15 mouse cellular contexts compared by ENCODE assay signal in genomic region chr5:74387143-74387886, GRCm38 (mm10).
A peak's percentile ranks its signal among the peaks of the same experiment; 100 is the strongest.
DNase-seq lines count a peak whose midpoint lies in the region; ATAC-seq and TF ChIP-seq lines count a peak whose summit lies in the region.
"Had no signal": no experiment of that assay in that cellular context is flagged by ENCODE, and none has a peak within 500 bp of the region (broad histone marks: within the 10 kb centered on the region; RNA-seq: fewer than 3 reads in every experiment).

No protein-coding gene starts in this region.

- no peaks in the 10 kb centered on the region for H3K36me3 ChIP-seq in embryonic facial prominence, embryonic 12.5 days
- H3K36me3 ChIP-seq in heart, embryonic 11.5 days (ENCODE audit: control insufficient read depth, insufficient read depth, low read length) = no peaks in the 10 kb centered on the region
- H3K36me3 ChIP-seq in intestine, embryonic 16.5 days (ENCODE audit: control insufficient read depth, insufficient read depth, low read length) = no peaks in the 10 kb centered on the region
- H3K36me3 ChIP-seq in hindbrain, postnatal 0 days (ENCODE audit: insufficient read depth, low read length) = no peaks in the 10 kb centered on the region
- H3K36me3 ChIP-seq: midbrain, embryonic 15.5 days had no signal

- no peaks in the 10 kb centered on the region for H3K27me3 ChIP-seq in embryonic facial prominence, embryonic 12.5 days
- no peaks in the 10 kb centered on the region for H3K27me3 ChIP-seq in heart, embryonic 11.5 days (ENCODE audit: control insufficient read depth, insufficient read depth, low read length)
- H3K27me3 ChIP-seq in intestine, embryonic 16.5 days (replicated peaks; ENCODE audit: control insufficient read depth, insufficient read depth, low read length) = no peaks in the 10 kb centered on the region
- H3K27me3 ChIP-seq in hindbrain, postnatal 0 days (ENCODE audit: insufficient read depth, low read length) = no peaks in the 10 kb centered on the region
- H3K27me3 ChIP-seq: midbrain, embryonic 15.5 days had no signal

- DNase-seq in ZHBTc4 (ENCODE audit: low read depth, low spot score) = peak; percentile 10
- DNase-seq in hindbrain, postnatal 0 days (ENCODE audit: low spot score) = no peak
- DNase-seq in left cerebral cortex, adult 9 months (ENCODE audit: low spot score in 2 of 2) = no peak
- no peak for DNase-seq in spleen, postnatal 4 days (ENCODE audit: low spot score in 2 of 2)
- no peak for DNase-seq in urinary bladder, postnatal 4 days (ENCODE audit: low spot score in 2 of 2)
- DNase-seq: cerebellum, adult 11 months; kidney, adult 11 months; kidney, postnatal 25 days; right cerebral cortex, postnatal 4 days had no signal

- H3K4me3 ChIP-seq in embryonic facial prominence, embryonic 12.5 days = no peak overlapping the region
- H3K4me3 ChIP-seq in heart, embryonic 11.5 days (ENCODE audit: low read depth, low read length) = no peak overlapping the region
- H3K4me3 ChIP-seq in intestine, embryonic 16.5 days (ENCODE audit: low read length) = no peak overlapping the region
- H3K4me3 ChIP-seq in hindbrain, postnatal 0 days (ENCODE audit: low read length) = no peak overlapping the region
- H3K4me3 ChIP-seq: erythroblast, embryonic 14.5 days; midbrain, embryonic 15.5 days had no signal

- H3K9ac ChIP-seq in embryonic facial prominence, embryonic 12.5 days = no peak overlapping the region
- H3K9ac ChIP-seq in heart, embryonic 11.5 days (ENCODE audit: low read depth, low read length) = no peak overlapping the region
- no peak overlapping the region for H3K9ac ChIP-seq in intestine, embryonic 16.5 days (ENCODE audit: low read depth, low read length)
- H3K9ac ChIP-seq in hindbrain, postnatal 0 days (replicated peaks; ENCODE audit: low read length) = no peak overlapping the region
- H3K9ac ChIP-seq: midbrain, embryonic 15.5 days had no signal

- H3K4me2 ChIP-seq in embryonic facial prominence, embryonic 12.5 days (replicated peaks) = no peak overlapping the region
- no peak overlapping the region for H3K4me2 ChIP-seq in heart, embryonic 11.5 days
- no peak overlapping the region for H3K4me2 ChIP-seq in intestine, embryonic 16.5 days (ENCODE audit: low read depth, low read length)
- H3K4me2 ChIP-seq in hindbrain, postnatal 0 days (ENCODE audit: low read depth, low read length) = no peak overlapping the region
- H3K4me2 ChIP-seq: midbrain, embryonic 15.5 days had no signal

- H3K9me3 ChIP-seq in embryonic facial prominence, embryonic 12.5 days = no peaks in the 10 kb centered on the region
- no peaks in the 10 kb centered on the region for H3K9me3 ChIP-seq in heart, embryonic 11.5 days (replicated peaks; ENCODE audit: control insufficient read depth, low read length)
- H3K9me3 ChIP-seq in intestine, embryonic 16.5 days (ENCODE audit: control insufficient read depth, low read length) = no peaks in the 10 kb centered on the region
- H3K9me3 ChIP-seq in hindbrain, postnatal 0 days (ENCODE audit: low read length) = no peaks in the 10 kb centered on the region
- H3K9me3 ChIP-seq: midbrain, embryonic 15.5 days had no signal

- 22% methylated on average over 1 of the region's 1 CpGs for WGBS in embryonic facial prominence, embryonic 12.5 days
- 44% methylated on average over 1 of the region's 1 CpGs for WGBS in heart, embryonic 11.5 days (ENCODE audit: insufficient replicate concordance)
- 27% methylated on average over 1 of the region's 1 CpGs for WGBS in intestine, embryonic 16.5 days
- WGBS in hindbrain, postnatal 0 days = 55% methylated on average over 1 of the region's 1 CpGs

- peaks cover 41% of the 10 kb centered on the region for H3K4me1 ChIP-seq in embryonic facial prominence, embryonic 12.5 days
- peaks cover 13% of the 10 kb centered on the region for H3K4me1 ChIP-seq in heart, embryonic 11.5 days (ENCODE audit: control insufficient read depth, insufficient read depth, low read length)
- H3K4me1 ChIP-seq in intestine, embryonic 16.5 days (ENCODE audit: control insufficient read depth, insufficient read depth, low read length) = peaks cover 18% of the 10 kb centered on the region
- peaks cover 4% of the 10 kb centered on the region; the same call in 1 of the 2 replicates for H3K4me1 ChIP-seq in hindbrain, postnatal 0 days (ENCODE audit: insufficient read depth, low read length)
- H3K4me1 ChIP-seq: midbrain, embryonic 15.5 days had no signal

- H3K27ac ChIP-seq in embryonic facial prominence, embryonic 12.5 days = peak overlapping the region; percentile 80
- H3K27ac ChIP-seq in heart, embryonic 11.5 days (ENCODE audit: low read depth, low read length) = peak overlapping the region; percentile 76
- H3K27ac ChIP-seq in intestine, embryonic 16.5 days (ENCODE audit: low read length) = peak overlapping the region; percentile 54
- no peak overlapping the region for H3K27ac ChIP-seq in hindbrain, postnatal 0 days
- H3K27ac ChIP-seq: midbrain, embryonic 15.5 days had no signal

- ATAC-seq in embryonic facial prominence, embryonic 12.5 days (ENCODE audit: insufficient number of reproducible peaks, insufficient read depth, low FRiP score, low TSS enrichment) = peak; percentile 35; the same call in 1 of the 2 replicates
- ATAC-seq in heart, embryonic 11.5 days (replicated peaks; ENCODE audit: insufficient number of reproducible peaks, low FRiP score, low TSS enrichment) = no peak
- peak; percentile 91 for ATAC-seq in intestine, embryonic 16.5 days
- no peak for ATAC-seq in hindbrain, postnatal 0 days
- ATAC-seq: activated CD4-positive, CD25-positive, alpha-beta regulatory T cell, adult 4 months; midbrain, embryonic 15.5 days had no signal

- TF ChIP-seq CTCF in hindbrain, postnatal 0 days (IDR thresholded peaks at IDR 0.05; ENCODE audit: low read depth) = no peak

Comparison
In these comparisons a context has a peak if more than half of its experiments do, and no peak if none do; other contexts are left out.
1. ATAC-seq: peak in embryonic facial prominence, embryonic 12.5 days (single experiment) and intestine, embryonic 16.5 days (single experiment); none in heart, embryonic 11.5 days (single experiment) and hindbrain, postnatal 0 days (single experiment).